Mouse (Mus musculus): ENCODE measurements around the gene Gata2. TPM values are rescaled to one million over a fixed set of nuclear protein-coding genes. Genes with fewer than 3 reads are reported as not detected.

Gata2 gene
- polyA plus RNA-seq, 1 experiment from 2014 or later: 17.6 TPM

- Histone ChIP-seq H3K9me3 (no peaks in the 10 kb centered on the region), H3K36me3 (no peaks in the 10 kb centered on the region), H3K4me2 (peak overlapping the region; percentile 81), H3K27ac (replicated peaks) (peak overlapping the region; percentile 61; the same call in 1 of the 2 replicates), H3K27me3 (replicated peaks) (peaks cover 100% of the 10 kb centered on the region), H3K4me3 (peak overlapping the region; percentile 60), H3K9ac (peak overlapping the region; percentile 74), H3K4me1 (peaks cover 55% of the 10 kb centered on the region)
- ATAC-seq (ENCODE audit: extremely low read depth, insufficient number of reproducible peaks, low FRiP score, low TSS enrichment): no peak
- WGBS: 6% methylated on average over 33 of the region's 33 CpGs
Observed at GRCm38 (mm10) chr6:88196054-88196732, 2.5 kb downstream of the Gata2 start.

DNA sequence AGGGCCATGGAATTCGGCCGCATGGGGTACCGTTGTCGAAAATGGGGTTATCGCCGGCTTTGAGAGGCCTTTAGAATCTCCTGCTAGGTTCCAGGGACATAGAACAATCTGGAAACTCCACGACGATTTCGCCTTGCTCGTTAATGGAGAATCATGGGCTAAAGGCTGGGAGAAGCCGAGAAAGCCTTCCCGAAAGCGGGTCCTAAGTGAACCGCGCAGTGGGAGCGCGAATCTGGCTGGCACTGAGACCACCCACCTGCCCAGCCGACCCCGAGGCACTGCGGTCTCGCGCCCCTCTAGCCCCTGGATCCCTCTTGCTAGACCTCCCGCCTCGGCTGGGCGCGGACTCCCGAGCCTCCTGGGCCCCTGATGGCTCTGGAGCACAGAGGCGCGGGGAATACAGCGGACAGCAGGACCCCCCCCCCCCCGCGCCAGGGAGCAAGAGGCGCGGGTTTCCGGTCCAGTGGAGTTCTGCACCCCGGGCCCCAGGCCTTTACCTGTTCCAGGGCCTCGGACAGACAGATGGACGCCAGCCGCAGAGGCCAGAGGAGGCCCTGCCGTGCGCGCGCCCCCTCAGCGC, 3.1 kb downstream of the Gata2 start:
- Histone ChIP-seq H3K27me3 (replicated peaks) (peaks cover 100% of the 10 kb centered on the region), H3K27ac (replicated peaks) (peak overlapping the region; percentile 61), H3K4me2 (peak overlapping the region; percentile 81), H3K9ac (peak overlapping the region; percentile 74), H3K4me1 (peaks cover 55% of the 10 kb centered on the region), H3K9me3 (no peaks in the 10 kb centered on the region), H3K36me3 (no peaks in the 10 kb centered on the region), H3K4me3 (peak overlapping the region; percentile 60)
- ATAC-seq (ENCODE audit: extremely low read depth, insufficient number of reproducible peaks, low FRiP score, low TSS enrichment): no peak
- WGBS: under 1% methylated on average over 43 of the region's 44 CpGs

DNA sequence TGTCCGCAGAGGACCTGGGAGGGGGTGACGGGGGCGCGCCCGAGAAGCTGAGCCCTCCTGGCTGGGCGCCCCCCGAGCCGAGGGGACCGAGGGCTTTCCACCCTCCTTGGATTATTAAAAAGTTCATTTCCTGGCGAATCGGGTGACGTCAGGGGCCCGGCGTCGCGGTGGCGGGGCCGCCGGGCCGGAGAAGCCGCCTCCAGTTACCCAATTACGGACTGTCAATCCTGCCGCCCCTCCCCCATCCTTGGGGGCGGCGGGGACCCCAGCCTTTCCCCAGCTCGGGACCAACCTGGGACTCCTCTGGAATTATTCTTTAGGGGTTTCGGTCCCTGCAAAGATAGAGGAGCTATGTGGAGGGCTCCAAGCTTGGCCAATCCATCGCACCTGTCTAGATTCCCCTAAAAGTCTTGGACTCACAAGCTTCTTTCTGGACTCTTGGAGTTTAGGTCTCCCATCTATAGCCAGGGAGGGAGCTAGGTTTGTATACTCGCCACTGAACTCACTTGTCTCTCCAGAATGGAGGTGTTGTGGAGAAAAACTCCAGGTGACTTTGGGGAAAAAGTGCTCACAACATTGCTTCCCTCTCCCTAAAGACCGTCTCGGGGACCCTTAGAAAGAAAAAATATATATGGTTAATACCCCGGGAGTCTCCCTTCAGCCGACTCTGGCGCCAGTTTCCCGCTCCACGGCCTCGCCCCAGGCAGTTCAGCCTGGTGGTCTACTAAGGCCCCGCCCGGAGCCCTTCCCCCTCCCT, 3.8 kb downstream of the Gata2 start:
- peaks cover 55% of the 10 kb centered on the region for H3K4me1 ChIP-seq
- 2% methylated on average over 36 of the region's 39 CpGs for WGBS
- peak overlapping the region; percentile 61 for H3K27ac ChIP-seq (replicated peaks)
- no peak for ATAC-seq (ENCODE audit: extremely low read depth, insufficient number of reproducible peaks, low FRiP score, low TSS enrichment)
- H3K27me3 ChIP-seq (replicated peaks): peaks cover 100% of the 10 kb centered on the region
- H3K4me2 ChIP-seq: peak overlapping the region; percentile 81
- peak overlapping the region; percentile 80 for H3K9ac ChIP-seq
- no peaks in the 10 kb centered on the region for H3K36me3 ChIP-seq
- H3K4me3 ChIP-seq: peak overlapping the region; percentile 60
- no peaks in the 10 kb centered on the region for H3K9me3 ChIP-seq

DNA sequence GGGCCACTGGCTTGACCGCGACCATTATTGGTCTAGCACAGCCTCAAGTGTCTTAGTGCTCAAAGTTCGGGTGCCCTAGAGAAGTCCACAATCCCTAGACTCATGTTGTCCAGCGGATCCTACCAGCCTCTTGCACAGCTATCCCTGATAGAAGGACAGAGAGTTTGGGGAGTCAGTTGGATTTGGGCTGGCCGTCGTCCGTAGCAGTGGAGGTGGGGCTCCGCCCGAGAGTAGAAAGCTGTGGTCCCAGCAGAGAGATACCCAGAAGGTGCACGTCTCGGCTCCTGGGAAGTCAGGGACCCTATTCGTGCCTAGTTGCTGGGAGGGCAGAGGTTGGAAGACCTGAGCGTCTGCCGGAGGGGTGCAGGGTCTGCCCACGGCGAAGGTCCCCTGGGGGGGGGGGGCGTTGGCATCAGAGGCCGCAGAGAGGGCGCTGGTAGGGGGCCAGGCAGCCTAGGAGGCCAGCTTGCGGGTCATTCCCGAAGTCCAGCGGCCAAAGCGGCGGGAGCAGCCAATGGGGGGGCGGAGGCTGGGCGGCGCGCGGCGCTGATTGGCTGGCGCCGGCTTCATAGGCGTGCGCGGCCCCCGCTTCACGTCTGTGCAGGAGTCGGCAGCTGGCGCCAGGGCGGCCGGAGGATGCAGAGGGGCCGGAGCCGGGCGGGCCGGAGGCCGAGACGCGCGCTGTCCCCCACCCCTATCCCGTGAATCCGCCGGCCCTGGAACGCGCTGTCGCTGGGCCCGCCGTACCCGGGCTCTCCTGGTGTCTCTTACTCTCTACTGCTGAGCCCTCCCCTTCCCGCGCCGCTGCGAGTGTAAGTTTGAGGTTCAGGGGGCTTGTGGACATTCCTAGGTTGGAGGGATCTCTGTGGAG, 4.6 kb downstream of the Gata2 start:
- Histone ChIP-seq H3K36me3 (no peaks in the 10 kb centered on the region), H3K9ac (peak overlapping the region; percentile 80), H3K4me1 (peaks cover 59% of the 10 kb centered on the region), H3K27me3 (replicated peaks) (peaks cover 98% of the 10 kb centered on the region), H3K9me3 (no peaks in the 10 kb centered on the region), H3K4me3 (peak overlapping the region; percentile 60), H3K4me2 (peak overlapping the region; percentile 81), H3K27ac (replicated peaks) (peak overlapping the region; percentile 41)
- ATAC-seq (ENCODE audit: extremely low read depth, insufficient number of reproducible peaks, low FRiP score, low TSS enrichment): peak; percentile 30; the same call in 1 of the 2 replicates
- WGBS: under 1% methylated on average over 59 of the region's 62 CpGs

GRCm38 (mm10) chr6:88199001-88199717, 5.5 kb downstream of the Gata2 start:
- H3K27ac ChIP-seq (replicated peaks): peak overlapping the region; percentile 22
- peak overlapping the region; percentile 60 for H3K4me3 ChIP-seq
- peak overlapping the region; percentile 81 for H3K4me2 ChIP-seq
- peak overlapping the region; percentile 80 for H3K9ac ChIP-seq
- no peaks in the 10 kb centered on the region for H3K36me3 ChIP-seq
- H3K4me1 ChIP-seq: peaks cover 59% of the 10 kb centered on the region
- WGBS: 1% methylated on average over 39 of the region's 39 CpGs
- no peaks in the 10 kb centered on the region for H3K9me3 ChIP-seq
- peaks cover 98% of the 10 kb centered on the region for H3K27me3 ChIP-seq (replicated peaks)
- no peak for ATAC-seq (ENCODE audit: extremely low read depth, insufficient number of reproducible peaks, low FRiP score, low TSS enrichment)

GRCm38 (mm10) chr6:88199718-88200692, 6.3 kb downstream of the Gata2 start:
- WGBS: 4% methylated on average over 50 of the region's 50 CpGs
- Histone ChIP-seq H3K9ac (peak overlapping the region; percentile 80), H3K27ac (replicated peaks) (no peak overlapping the region), H3K4me3 (peak overlapping the region; percentile 60), H3K4me1 (peaks cover 65% of the 10 kb centered on the region), H3K27me3 (replicated peaks) (peaks cover 98% of the 10 kb centered on the region), H3K4me2 (peak overlapping the region; percentile 81), H3K36me3 (no peaks in the 10 kb centered on the region), H3K9me3 (no peaks in the 10 kb centered on the region)
- ATAC-seq (ENCODE audit: extremely low read depth, insufficient number of reproducible peaks, low FRiP score, low TSS enrichment): no peak

DNA sequence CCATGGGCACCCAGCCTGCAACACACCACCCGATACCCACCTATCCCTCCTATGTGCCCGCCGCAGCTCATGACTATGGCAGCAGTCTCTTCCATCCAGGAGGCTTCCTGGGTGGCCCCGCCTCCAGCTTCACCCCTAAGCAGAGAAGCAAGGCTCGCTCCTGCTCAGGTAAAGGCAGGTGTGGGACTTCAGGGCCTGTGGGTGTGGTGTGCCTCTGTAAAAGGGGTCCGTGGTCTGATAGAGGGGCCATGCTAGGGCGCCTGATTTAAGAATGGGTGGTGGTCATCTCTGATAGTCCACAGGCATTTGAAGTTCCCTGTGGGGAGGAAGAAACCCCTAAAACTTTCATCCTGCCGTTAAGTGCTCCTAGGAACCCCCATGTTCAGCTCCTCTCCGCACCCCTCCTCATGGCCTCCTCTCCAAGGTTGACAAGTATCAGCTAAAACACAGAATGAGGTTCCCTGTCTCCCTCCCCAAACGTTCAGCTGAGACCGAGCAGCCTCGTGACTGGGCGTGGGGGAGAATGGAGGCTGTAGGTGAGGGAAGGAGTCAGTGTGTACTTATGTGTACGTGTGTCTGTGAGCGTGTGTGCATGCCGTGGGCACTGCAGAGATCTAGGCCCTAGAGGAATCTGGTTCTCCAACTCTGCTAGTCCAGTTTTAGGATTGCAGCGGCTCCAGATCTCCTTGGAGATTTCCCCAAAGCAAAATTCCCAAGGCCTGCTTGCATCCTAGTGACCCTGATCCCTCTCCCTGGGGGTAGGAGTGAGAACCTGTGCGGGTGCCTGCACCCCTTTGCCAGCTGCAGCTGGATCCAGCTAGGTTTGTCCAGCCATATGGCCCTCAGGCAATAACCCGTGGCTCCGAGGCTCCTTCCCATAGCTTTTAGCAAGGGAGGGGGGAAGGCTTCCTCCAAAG, 7.3 kb downstream of the Gata2 start:
- Histone ChIP-seq H3K4me2 (peak overlapping the region; percentile 81), H3K9me3 (no peaks in the 10 kb centered on the region), H3K4me3 (peak overlapping the region; percentile 60), H3K36me3 (no peaks in the 10 kb centered on the region), H3K27me3 (replicated peaks) (peaks cover 98% of the 10 kb centered on the region), H3K27ac (replicated peaks) (0 out of 2 replicates have a peak overlapping the region, but pooled peaks have one; percentile 9), H3K4me1 (peaks cover 71% of the 10 kb centered on the region), H3K9ac (peak overlapping the region; percentile 80)
- no peak for ATAC-seq (ENCODE audit: extremely low read depth, insufficient number of reproducible peaks, low FRiP score, low TSS enrichment)
- 30% methylated on average over 20 of the region's 20 CpGs for WGBS

- Histone ChIP-seq H3K27me3 (replicated peaks) (peaks cover 98% of the 10 kb centered on the region), H3K9ac (peak overlapping the region; percentile 58), H3K9me3 (no peaks in the 10 kb centered on the region), H3K36me3 (no peaks in the 10 kb centered on the region), H3K4me3 (peak overlapping the region; percentile 60), H3K4me2 (peak overlapping the region; percentile 81), H3K4me1 (peaks cover 59% of the 10 kb centered on the region), H3K27ac (replicated peaks) (peak overlapping the region; percentile 83)
- no peak for ATAC-seq (ENCODE audit: extremely low read depth, insufficient number of reproducible peaks, low FRiP score, low TSS enrichment)
- WGBS: 25% methylated on average over 15 of the region's 15 CpGs
Observed at GRCm38 (mm10) chr6:88201926-88202700, 8.4 kb downstream of the Gata2 start.
